Mouse (Mus musculus): Measurements from ENCODE around the gene Fabp7. TPM values are rescaled to one million over a fixed set of nuclear protein-coding genes. Genes with fewer than 3 reads are reported as not detected.
A peak's percentile ranks its signal among the peaks of the same experiment; 100 is the strongest.

The Fabp7 gene
- total RNA-seq, 2 experiments from 2014 or later: 1.9 to 2.9 TPM

GRCm38 (mm10) chr10:57794491-57795461 is 10.1 kb downstream of the Fabp7 start:
- intact Hi-C loops (cut with DNase I): loop anchor here (2.0 to 5.0 kb wide), 3 partner anchors 52 to 332 kb away; partner anchors contain the start of gene Serinc1
- peak; percentile 55 to 60 for DNase-seq

- DNase-seq: peak in 1 of 2 experiments; percentile 11
- intact Hi-C loops (cut with DNase I): loop anchor here (2.0 to 5.0 kb wide), 3 partner anchors 53 to 333 kb away; partner anchors contain the start of gene Serinc1
Observed at GRCm38 (mm10) chr10:57795542-57795941, 10.9 kb downstream of the Fabp7 start.

GRCm38 (mm10) chr10:57796057-57796456 is 11.4 kb downstream of the Fabp7 start:
- DNase-seq: peak in 1 of 2 experiments; percentile 17
- intact Hi-C loops (cut with DNase I): loop anchor here (5.0 kb wide), 2 partner anchors 264 to 334 kb away; partner anchors contain the start of gene Serinc1

GRCm38 (mm10) chr10:57799486-57799885 is 14.8 kb downstream of the Fabp7 start:
- no peak for DNase-seq
- intact Hi-C loops (cut with DNase I): loop anchor here (5.0 kb wide), 2 partner anchors 267 to 337 kb away; partner anchors contain the start of gene Serinc1

- intact Hi-C loops (cut with DNase I): no loop called here
- no peak for DNase-seq
Observed at GRCm38 (mm10) chr10:57807754-57808153, 23.1 kb downstream of the Fabp7 start.

GRCm38 (mm10) chr10:57812161-57812856 is 27.6 kb downstream of the Fabp7 start:
- no peak for DNase-seq
- intact Hi-C loops (cut with DNase I): no loop called here

GRCm38 (mm10) chr10:57814295-57814694 is 29.6 kb downstream of the Fabp7 start:
- DNase-seq: no peak
- intact Hi-C loops (cut with DNase I): loop anchor here (1.0 kb wide), 1 partner anchor 8 kb away; no protein-coding TSS in a partner anchor

- DNase-seq: no peak
- intact Hi-C loops (cut with DNase I): no loop called here
Observed at GRCm38 (mm10) chr10:57815869-57816268, 31.2 kb downstream of the Fabp7 start.

- intact Hi-C loops (cut with DNase I): no loop called here
- no peak for DNase-seq
Observed at GRCm38 (mm10) chr10:57819209-57819608, 34.5 kb downstream of the Fabp7 start.

- intact Hi-C loops (cut with DNase I): loop anchor here (1.0 kb wide), 1 partner anchor 8 kb away; no protein-coding TSS in a partner anchor
- DNase-seq: no peak
Observed at GRCm38 (mm10) chr10:57822473-57822872, 37.8 kb downstream of the Fabp7 start.

- intact Hi-C loops (cut with DNase I): no loop called here
- DNase-seq: no peak
Observed at GRCm38 (mm10) chr10:57828649-57829048, 44.0 kb downstream of the Fabp7 start.

GRCm38 (mm10) chr10:57829621-57830020 is 44.9 kb downstream of the Fabp7 start:
- intact Hi-C loops (cut with DNase I): no loop called here

GRCm38 (mm10) chr10:57835094-57835493 is 50.4 kb downstream of the Fabp7 start:
- intact Hi-C loops (cut with DNase I): no loop called here
- DNase-seq: no peak

More at GRCm38 (mm10) chr10:57829621-57830020, 44.9 kb downstream of the Fabp7 start:
- no peak for DNase-seq

- intact Hi-C loops (cut with DNase I): no loop called here
Observed at GRCm38 (mm10) chr10:57835982-57836381, 51.3 kb downstream of the Fabp7 start.

More at GRCm38 (mm10) chr10:57835982-57836381, 51.3 kb downstream of the Fabp7 start:
- DNase-seq: no peak

Other genes starting within 250 kb of the Fabp7 start
- under 1 TPM; 0.29 to 0.39 TPM for gene Pkib, start 152.9 kb upstream of the Fabp7 start, total RNA-seq (2021)
- 10 to 100 TPM; 50.3 to 54.0 TPM for gene Smpdl3a, start 9.5 kb downstream of the Fabp7 start, total RNA-seq (2021)